Mouse (Mus musculus) T-helper 1 cell (primary cell): ENCODE data around the gene Eif4g3.

Source experiments
- in situ Hi-C: fragments of 300-600 bp; cut with MboI, MseI; formaldehyde crosslinking; loops from one replicate; pipeline ENCODE4 v1.15.1; 2025; ENCODE audit warnings: high pct_unique_total_duplicates

Gene Eif4g3

GRCm38 (mm10) chr4:137992890-137993289 is at the start of gene Eif4g3:
Eif4g3 (plus strand) TSS chr4:137993022.
- in situ Hi-C loops = loop anchor here (10.0 kb wide), 1 partner anchor 628 kb away; no protein-coding TSS in a partner anchor

DNA sequence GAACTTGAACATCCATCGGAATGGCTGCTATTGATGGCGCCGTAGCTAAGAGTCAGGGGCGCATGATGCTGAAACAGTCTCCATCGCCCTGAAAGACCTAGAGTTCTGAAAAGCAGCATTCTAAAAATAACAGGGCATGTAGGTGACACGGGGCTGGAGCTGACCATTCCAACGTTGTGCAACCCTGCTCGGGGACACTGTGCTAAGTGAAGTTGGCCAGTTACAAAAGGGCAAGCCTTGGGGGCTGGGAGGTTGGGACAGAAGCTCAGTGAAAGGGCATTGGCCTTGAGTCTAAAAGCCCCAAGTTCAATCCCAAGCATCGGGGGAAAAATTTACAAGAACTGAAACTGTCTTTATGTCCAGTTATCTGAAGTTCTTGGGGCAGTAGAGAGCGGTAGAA is 49.3 kb upstream of the Eif4g3 start:
- in situ Hi-C loops = no loop called here

DNA sequence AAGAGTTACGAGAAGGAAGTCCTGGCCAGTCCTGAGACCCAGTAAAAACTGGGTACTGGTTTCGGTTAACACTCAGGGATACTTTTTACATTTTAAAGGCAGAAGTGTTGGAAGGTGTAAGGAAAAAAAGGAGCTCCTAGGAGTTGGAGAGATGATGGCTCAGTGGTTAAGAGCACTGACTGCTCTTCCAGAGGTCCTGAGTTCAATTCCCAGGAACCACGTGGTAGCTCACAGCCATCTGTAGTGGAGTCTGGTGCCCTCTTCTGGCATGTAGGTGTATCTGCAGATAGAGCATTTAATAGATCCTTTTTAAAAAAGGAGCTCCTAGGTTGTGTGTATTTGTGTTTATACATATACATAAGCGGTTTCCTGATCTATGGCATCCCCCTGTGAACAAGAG is 47.4 kb upstream of the Eif4g3 start:
- in situ Hi-C loops = no loop called here

- in situ Hi-C loops = no loop called here
These were observed 46.4 kb upstream of the Eif4g3 start for GRCm38 (mm10) chr4:137946419-137946818.

- in situ Hi-C loops = loop anchor here (5.0 kb wide), 1 partner anchor 101 kb away; no protein-coding TSS in a partner anchor
These were observed 40.0 kb upstream of the Eif4g3 start for GRCm38 (mm10) chr4:137952840-137953239.

GRCm38 (mm10) chr4:137954184-137954583 is 38.6 kb upstream of the Eif4g3 start:
- in situ Hi-C loops = loop anchor here (5.0 kb wide), 1 partner anchor 102 kb away; no protein-coding TSS in a partner anchor

DNA sequence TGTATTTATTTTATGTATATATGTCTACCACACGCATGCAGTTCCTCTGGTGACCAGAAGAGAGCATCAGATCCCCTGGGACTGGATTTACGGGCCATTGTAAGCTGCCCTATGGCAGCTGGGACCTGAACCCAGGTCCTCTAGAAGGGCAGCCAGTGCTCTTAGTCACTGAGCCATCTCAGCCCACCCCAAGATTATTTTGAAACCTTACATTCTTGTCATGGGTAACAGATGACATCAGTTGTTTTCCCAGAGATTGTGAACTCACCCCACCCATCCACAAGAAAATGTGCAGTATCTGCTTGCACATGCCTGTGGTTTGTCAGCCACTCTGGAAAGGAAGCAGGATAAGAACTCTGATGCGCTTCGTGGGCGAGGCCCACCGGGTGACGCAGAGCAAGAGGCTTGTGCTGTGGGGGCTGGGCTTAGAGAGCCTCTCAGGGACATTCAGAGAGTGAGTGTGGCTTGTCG is 37.9 kb upstream of the Eif4g3 start:
- in situ Hi-C loops = loop anchor here (5.0 kb wide), 1 partner anchor 103 kb away; no protein-coding TSS in a partner anchor

- in situ Hi-C loops = no loop called here
These were observed 36.6 kb upstream of the Eif4g3 start for GRCm38 (mm10) chr4:137956260-137956659.

DNA sequence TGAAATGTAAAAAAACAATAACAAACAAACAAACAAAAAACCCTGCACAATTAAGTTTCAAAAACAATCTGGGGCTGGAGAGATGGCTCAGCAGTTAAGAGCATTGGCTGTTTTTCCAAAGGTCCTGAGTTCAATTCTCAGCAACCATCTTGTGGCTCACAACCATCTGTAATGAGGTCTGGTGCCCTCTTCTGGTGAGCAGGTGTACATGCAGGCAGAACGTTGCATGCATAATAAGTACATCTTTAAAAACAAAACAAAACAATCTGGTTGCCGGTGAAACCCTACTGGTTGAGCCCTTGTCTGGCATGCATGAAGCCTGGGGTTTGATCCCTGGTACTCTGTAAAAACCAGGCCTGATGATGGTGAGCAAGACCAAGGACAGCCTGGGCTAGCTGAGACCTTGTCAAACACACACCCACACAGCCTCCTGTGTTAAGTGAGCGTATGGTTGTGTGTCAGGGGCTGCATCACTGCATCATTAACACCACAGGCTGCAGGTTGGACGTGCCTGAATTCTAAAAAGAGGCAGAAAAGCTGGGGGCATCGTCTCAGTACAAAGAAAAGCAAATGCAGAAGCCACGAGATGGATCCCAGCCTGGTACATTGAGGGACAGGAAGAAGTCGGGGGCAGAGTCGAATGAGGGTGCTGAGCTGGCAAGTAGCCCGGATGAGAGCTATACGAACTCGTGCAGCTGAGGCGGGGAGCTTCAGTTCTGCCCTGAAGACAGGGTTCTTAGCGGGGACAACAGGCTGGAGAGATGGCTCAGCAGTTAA is 32.7 kb upstream of the Eif4g3 start:
- in situ Hi-C loops = no loop called here

GRCm38 (mm10) chr4:137960757-137961156 is 32.1 kb upstream of the Eif4g3 start:
- in situ Hi-C loops = no loop called here

DNA sequence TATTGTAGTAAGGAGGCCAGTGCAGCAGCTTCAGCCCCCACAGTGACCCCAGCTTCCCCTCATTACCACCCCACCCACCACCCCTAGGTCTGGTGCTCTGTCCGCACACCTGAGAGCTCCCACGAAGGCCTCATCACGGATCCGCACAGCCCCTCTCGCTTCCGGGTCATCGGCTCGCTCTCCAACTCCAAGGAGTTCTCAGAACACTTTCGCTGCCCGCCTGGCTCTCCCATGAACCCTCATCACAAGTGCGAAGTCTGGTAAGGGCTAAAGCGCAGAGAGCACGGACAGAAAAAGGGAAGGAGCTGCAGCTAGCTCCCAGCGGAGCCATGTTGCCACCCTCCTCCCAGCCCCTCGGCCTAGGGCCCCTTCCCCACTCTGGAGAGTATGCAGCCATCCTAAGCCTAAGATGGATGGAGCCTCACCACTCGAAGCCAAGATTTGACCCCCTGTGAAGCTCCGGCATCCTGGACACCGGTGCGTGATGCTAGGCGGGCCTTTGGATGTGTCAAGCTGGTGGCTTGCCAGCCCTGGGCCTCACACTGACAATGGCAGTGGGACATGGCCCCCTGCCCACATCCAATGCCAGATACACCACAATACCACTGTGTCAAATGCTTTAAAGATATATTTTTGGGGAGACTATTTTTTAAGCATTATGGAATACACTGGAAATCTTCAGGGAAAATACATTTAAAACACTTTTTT is 30.0 kb upstream of the Eif4g3 start:
- in situ Hi-C loops = no loop called here

GRCm38 (mm10) chr4:137963431-137963830 is 29.4 kb upstream of the Eif4g3 start:
- in situ Hi-C loops = no loop called here

GRCm38 (mm10) chr4:137963881-137964584 is 28.8 kb upstream of the Eif4g3 start:
- in situ Hi-C loops = no loop called here

DNA sequence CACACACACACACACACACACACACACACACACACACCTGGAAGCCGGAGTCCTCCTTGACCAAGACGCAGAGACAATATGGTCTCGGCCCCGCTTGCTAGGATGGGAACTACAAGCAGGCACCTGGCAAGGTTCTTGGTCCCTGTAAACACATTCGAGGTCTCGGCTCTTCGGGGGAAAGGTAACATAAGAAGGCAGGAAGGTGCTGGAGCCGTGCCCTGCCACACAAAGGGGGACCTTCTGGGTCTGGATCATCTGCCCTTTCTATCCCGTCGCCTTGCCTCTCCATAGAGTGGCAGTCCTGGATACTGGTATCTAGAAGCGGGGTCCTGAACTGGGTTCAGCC is 28.3 kb upstream of the Eif4g3 start:
- in situ Hi-C loops = no loop called here

DNA sequence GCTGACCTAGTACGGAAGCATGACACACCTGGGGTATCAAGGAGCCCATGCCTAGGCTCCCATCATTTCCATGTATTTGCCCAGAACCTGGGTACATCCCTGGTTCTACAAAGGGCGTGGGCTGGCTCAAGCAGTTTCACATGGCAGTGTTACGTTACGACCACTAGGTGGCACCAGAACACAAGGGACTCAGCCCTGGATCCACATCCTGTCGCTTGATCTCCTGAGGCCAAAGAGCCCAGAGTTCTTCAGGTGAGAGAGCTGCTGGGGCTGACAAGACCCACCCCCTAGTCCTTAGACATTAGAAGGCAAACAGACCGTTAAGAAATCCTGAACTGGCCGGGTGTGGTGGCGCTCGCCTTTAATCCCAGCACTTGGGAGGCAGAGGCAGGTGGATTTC is 24.6 kb upstream of the Eif4g3 start:
- in situ Hi-C loops = no loop called here

GRCm38 (mm10) chr4:137970623-137971199 is 22.1 kb upstream of the Eif4g3 start:
- in situ Hi-C loops = loop anchor here (10.0 kb wide), 1 partner anchor 304 kb away; no protein-coding TSS in a partner anchor

DNA sequence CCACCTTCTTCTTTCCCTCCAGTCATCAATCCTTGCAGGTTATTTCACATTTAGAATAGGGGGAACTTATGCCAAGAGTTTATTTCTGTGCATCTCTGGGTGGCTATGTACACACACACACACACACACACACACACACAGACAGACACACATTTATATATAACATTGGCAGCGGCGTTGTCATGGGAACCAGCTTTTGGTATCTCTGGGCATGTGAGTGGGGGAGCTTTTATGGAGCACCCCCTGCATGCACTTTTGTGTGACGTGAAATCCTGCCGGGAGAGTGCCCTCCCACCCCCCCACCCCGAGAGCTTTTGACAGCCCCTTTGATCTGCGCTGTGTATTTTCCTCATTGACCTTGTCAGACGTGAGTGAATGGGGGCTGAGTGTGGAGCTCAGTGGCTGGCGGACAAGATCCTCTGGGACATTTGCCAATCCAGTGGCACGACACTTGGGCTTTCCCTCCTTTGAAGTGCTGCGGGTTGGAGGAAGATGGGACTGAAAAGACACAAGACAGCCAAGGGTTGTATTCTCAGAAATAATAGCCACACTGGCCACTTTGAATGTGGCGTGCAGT is 17.9 kb upstream of the Eif4g3 start:
- in situ Hi-C loops = loop anchor here (10.0 kb wide), 1 partner anchor 300 kb away; no protein-coding TSS in a partner anchor

DNA sequence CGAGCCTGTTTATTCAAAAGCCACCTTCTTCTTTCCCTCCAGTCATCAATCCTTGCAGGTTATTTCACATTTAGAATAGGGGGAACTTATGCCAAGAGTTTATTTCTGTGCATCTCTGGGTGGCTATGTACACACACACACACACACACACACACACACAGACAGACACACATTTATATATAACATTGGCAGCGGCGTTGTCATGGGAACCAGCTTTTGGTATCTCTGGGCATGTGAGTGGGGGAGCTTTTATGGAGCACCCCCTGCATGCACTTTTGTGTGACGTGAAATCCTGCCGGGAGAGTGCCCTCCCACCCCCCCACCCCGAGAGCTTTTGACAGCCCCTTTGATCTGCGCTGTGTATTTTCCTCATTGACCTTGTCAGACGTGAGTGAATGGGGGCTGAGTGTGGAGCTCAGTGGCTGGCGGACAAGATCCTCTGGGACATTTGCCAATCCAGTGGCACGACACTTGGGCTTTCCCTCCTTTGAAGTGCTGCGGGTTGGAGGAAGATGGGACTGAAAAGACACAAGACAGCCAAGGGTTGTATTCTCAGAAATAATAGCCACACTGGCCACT is 13.7 kb upstream of the Eif4g3 start:
- in situ Hi-C loops = loop anchor here (10.0 kb wide), 1 partner anchor 296 kb away; no protein-coding TSS in a partner anchor

DNA sequence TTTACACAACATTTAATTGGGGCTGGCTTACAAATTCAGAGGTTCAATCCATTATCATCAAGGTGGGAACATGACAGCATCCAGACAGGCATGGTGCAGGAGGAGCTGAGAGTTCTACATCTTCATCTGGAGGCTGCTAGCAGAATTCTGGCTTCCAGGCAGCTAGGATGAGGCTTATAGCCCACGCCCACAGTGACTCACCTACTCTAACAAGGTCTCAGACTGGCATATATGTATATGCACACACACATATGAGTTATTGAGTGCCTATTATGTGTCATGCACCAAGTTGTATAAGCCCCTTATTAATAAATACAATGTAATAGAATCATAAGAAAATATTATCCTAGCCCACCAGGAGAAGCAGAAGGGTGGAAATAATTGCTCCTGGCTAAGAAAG is 10.0 kb upstream of the Eif4g3 start:
- in situ Hi-C loops = no loop called here

DNA sequence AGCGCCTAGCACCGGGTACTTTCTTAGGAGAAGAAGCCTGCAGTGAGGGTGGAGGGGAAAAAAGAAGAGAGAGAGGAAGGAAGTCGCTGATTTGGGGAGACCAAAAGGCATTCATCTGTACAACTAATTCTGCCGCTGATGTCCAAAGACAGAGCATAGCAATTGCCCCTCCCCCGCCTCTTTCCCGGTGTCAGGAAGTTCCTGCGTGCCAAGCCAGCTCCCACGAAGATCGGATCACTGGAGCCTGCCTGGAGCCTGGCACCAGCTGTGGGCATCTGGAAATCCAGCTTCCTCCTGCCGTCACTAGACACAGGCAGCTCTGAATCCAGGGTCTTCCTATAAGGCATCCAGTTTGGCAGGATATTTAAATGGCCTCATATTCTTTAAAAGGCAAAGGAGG is 8.6 kb upstream of the Eif4g3 start:
- in situ Hi-C loops = no loop called here

GRCm38 (mm10) chr4:137984746-137985145 is 8.1 kb upstream of the Eif4g3 start:
- in situ Hi-C loops = no loop called here
